8 mouse cellular contexts compared by ENCODE assay signal in the genomic region with DNA sequence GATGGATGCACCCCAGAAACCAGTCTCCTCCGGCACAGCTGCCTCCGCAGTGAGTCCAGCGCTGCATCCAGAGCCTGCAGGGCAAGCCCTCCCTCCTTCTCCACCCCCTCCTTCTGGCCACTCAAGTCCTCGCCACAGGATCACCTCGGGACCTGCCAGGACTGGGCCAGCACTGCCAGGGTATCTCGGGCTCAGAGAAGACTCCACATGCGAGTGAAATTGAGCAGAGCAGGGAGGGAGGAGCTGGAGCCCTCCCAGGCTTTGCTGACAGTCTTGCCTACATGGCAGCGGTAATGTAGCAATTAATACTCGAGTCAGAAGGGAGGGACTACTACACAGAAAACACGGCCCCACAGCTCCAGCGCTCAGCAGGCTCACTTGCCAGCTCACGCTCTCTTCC. TPM values are rescaled to one million over a fixed set of nuclear protein-coding genes. Genes with fewer than 3 reads are reported as not detected.
DNase-seq lines count a peak whose midpoint lies in the region; ATAC-seq and TF ChIP-seq lines count a peak whose summit lies in the region.

A gene (minus strand): TSS at position 215 of the 400 bp plus-strand sequence.

- WGBS in stomach, embryonic 16.5 days, result 13% methylated on average over 12 of the region's 12 CpGs

- no peaks in the 10 kb centered on the region for H3K27me3 ChIP-seq in stomach, embryonic 16.5 days (ENCODE audit: control insufficient read depth, insufficient read depth, low read length)

- peak within 1 kb of the TSS; percentile 27; the same call in 1 of the 2 replicates for H3K4me3 ChIP-seq in layer of hippocampus, adult 2 months
- H3K4me3 ChIP-seq in gastrocnemius, adult 2 months, result peak within 1 kb of the TSS; percentile 39
- peak within 1 kb of the TSS; percentile 18 for H3K4me3 ChIP-seq in stomach, embryonic 16.5 days (replicated peaks; ENCODE audit: low read length)

- 0 out of 2 replicates have a peak, but pooled peaks cover 4% of the 10 kb centered on the region for H3K4me1 ChIP-seq in stomach, embryonic 16.5 days (ENCODE audit: control insufficient read depth, insufficient read depth, low read length)

- ATAC-seq in stomach, embryonic 16.5 days (ENCODE audit: insufficient read depth, low FRiP score), result peak; percentile 16; the same call in 1 of the 2 replicates

- intact Hi-C loops in gastrocnemius, adult 2 months (cut with DNase I), result no loop called here
- intact Hi-C loops in left cerebral cortex, postnatal 36 days (cut with DNase I), result no loop called here

- H3K27ac ChIP-seq in layer of hippocampus, adult 2 months, result no peak within 1 kb of the TSS
- H3K27ac ChIP-seq in gastrocnemius, adult 2 months, result 0 out of 2 replicates have a peak within 1 kb of the TSS, but pooled peaks have one; percentile 46
- H3K27ac ChIP-seq in stomach, embryonic 16.5 days (ENCODE audit: low read length), result no peak within 1 kb of the TSS

- no peaks in the 10 kb centered on the region for H3K36me3 ChIP-seq in stomach, embryonic 16.5 days (ENCODE audit: control insufficient read depth, insufficient read depth, low read length)

- DNase-seq in layer of hippocampus, adult 2 months (ENCODE audit: low spot score in 2 of 2), result no peak
- DNase-seq in layer of hippocampus, adult 9-11 months, result no peak
- DNase-seq in cerebellum, adult 9-11 months, result peak; percentile 23
- DNase-seq in gastrocnemius, adult 2 months, result peak; percentile 90
- no peak for DNase-seq in left cerebral cortex, postnatal 36 days (ENCODE audit: low spot score in 2 of 2)
- no peak for DNase-seq in thymus, postnatal 36 days
- DNase-seq in ovary, adult 18-20 months (ENCODE audit: low spot score), result no peak

- TF ChIP-seq CTCF in layer of hippocampus, adult 2 months (conservative IDR thresholded peaks at IDR 0.05), result no peak
- TF ChIP-seq CTCF in gastrocnemius, adult 2 months (IDR thresholded peaks at IDR 0.05), result no peak

- H3K9ac ChIP-seq in stomach, embryonic 16.5 days (ENCODE audit: low read length), result peak within 1 kb of the TSS; percentile 19; the same call in 1 of the 2 replicates

- no peaks in the 10 kb centered on the region for H3K9me3 ChIP-seq in stomach, embryonic 16.5 days (replicated peaks; ENCODE audit: control insufficient read depth, low read length)

- H3K4me2 ChIP-seq in stomach, embryonic 16.5 days (ENCODE audit: low read depth, low read length), result peak within 1 kb of the TSS; percentile 41

RNA-seq across cellular contexts. Expression of the gene that starts here (rescaled TPM):
- 10 to 100 TPM; 20.4 to 21.2 TPM for total RNA-seq in layer of hippocampus, adult 2 months (2021)
- total RNA-seq in gastrocnemius, adult 2 months (2021), result not detected
- total RNA-seq in left cerebral cortex, postnatal 36 days (2021), result 10 to 100 TPM; 28.4 to 31.4 TPM
- 10.7 and 13.2 TPM in 2 replicates for polyA plus RNA-seq in stomach, embryonic 16.5 days (2015; fragmentation: Nextera tagmentation; extraction: Ambion mirVana)

Comparison
In these comparisons a context has a peak if more than half of its experiments do, and no peak if none do; other contexts are left out.
1. RNA of the gene that starts here (total RNA-seq): 28.4 to 31.4 TPM in left cerebral cortex, postnatal 36 days and 20.4 to 21.2 TPM in layer of hippocampus, adult 2 months; not detected in gastrocnemius, adult 2 months; every median in the first group is over 10 times any median in the second.
2. Peak in DNase-seq, H3K4me3 ChIP-seq and H3K27ac ChIP-seq in gastrocnemius, adult 2 months; RNA of the gene not detected or under 1 TPM.
3. Peak in every context shown above with its lines, with median percentiles within 50 percentile points of each other: H3K4me3 ChIP-seq.